Mouse (Mus musculus): ENCODE measurements around the gene Nfia.

DNA sequence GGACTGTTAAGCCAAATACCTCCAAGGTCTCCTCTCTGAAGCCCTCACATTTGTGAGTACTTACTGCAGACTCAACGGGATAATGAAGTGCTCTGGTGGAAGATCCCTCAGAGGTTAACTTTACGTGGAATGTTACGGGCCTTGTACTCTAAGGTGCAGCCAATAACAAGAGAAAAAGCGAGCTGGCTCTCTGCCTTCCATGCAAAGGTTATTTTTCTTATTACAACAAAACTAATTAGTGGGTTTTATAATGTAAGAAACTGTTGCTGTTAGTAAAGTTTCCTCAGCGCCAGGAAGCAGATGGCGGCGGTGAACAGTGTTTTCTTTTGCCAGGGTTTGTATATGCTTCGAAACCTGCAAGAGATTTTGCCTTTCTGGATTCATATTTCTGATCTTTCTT is 169.1 kb downstream of the Nfia start:
- TF ChIP-seq CTCF (conservative IDR thresholded peaks at IDR 0.05; ENCODE audit: low read length): no peak
- no peak for TF ChIP-seq POU5F1 (IDR thresholded peaks at IDR 0.05; ENCODE audit: borderline replicate concordance, low read length)
